Mouse (Mus musculus) CH12.LX (cell line): ENCODE results near the gene Triobp.

ENCODE experiments used
- E2F4 ChIP-seq: IDR thresholded peaks from 2 replicates; pipeline ENCODE4 v1.6.1; 2011; ENCODE audit warnings: low read depth, low read length, improper control_type of control experiment; ENCODE audit not compliant: insufficient replicate concordance
- GABPA ChIP-seq: IDR thresholded peaks from 2 replicates; pipeline ENCODE4 v1.6.1; 2012; ENCODE audit warnings: low read depth, low read length, improper control_type of control experiment, inconsistent platforms; ENCODE audit not compliant: insufficient replicate concordance
- NELFE ChIP-seq: IDR thresholded peaks from 2 replicates; pipeline ENCODE4 v1.6.1; 2011; ENCODE audit warnings: low read depth, low read length, improper control_type of control experiment
- POLR2AphosphoS2 ChIP-seq: IDR thresholded peaks from 2 replicates; pipeline ENCODE4 v1.6.1; 2011; ENCODE audit warnings: low read depth, low read length, improper control_type of control experiment

- TF ChIP-seq GABPA (no peak), POLR2AphosphoS2 (no peak), NELFE (no peak), E2F4 (no peak)
Measured at GRCm38 (mm10) chr15:78999586-78999985, 52.1 kb downstream of the Triobp start.
